36 mouse cellular contexts compared by ENCODE assay signal in the genomic region with DNA sequence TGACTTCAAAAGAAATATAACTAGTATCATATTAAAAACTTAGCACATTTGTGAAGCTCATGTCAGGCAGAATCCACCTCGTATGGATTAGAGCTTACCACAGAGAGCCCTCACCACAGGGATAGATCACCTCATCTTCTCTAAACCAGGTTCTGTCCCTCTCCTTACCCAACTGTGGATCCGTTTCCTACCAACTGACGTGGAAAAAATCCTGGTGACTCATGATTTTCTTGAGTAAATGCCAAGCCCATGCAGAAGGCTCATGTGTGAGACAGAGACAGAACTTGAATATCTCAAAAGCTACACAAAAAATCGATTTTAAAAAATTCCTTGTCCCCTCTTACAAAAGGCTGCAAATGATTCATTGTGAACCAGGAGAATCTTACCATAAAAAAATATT. TPM values are rescaled to one million over a fixed set of nuclear protein-coding genes. Genes with fewer than 3 reads are reported as not detected.
DNase-seq lines count a peak whose midpoint lies in the region; ATAC-seq and TF ChIP-seq lines count a peak whose summit lies in the region.
"Had no signal": no experiment of that assay in that cellular context is flagged by ENCODE, and none has a peak within 500 bp of the region (broad histone marks: within the 10 kb centered on the region; RNA-seq: fewer than 3 reads in every experiment).

No protein-coding gene starts in this region.

- ATAC-seq in limb, embryonic 11.5 days (ENCODE audit: insufficient number of reproducible peaks, low FRiP score, low TSS enrichment, low read depth): no peak
- ATAC-seq: hindbrain, postnatal 0 days; intestine, embryonic 15.5 days; midbrain, embryonic 16.5 days had no signal

- no peaks in the 10 kb centered on the region for H3K4me1 ChIP-seq in limb, embryonic 11.5 days (ENCODE audit: control insufficient read depth, insufficient read depth, low read length)
- no peaks in the 10 kb centered on the region for H3K4me1 ChIP-seq in limb, embryonic 10.5 days
- H3K4me1 ChIP-seq: embryonic facial prominence, embryonic 13.5 days; forebrain, embryonic 12.5 days; heart, embryonic 10.5 days; heart, embryonic 15.5 days; hindbrain, embryonic 12.5 days; intestine, embryonic 15.5 days; limb, embryonic 12.5 days; liver, embryonic 15.5 days; midbrain, embryonic 10.5 days had no signal

- H3K36me3 ChIP-seq in limb, embryonic 11.5 days (ENCODE audit: control insufficient read depth, insufficient read depth, low read length): peaks cover 3% of the 10 kb centered on the region
- H3K36me3 ChIP-seq in limb, embryonic 10.5 days: peaks cover 54% of the 10 kb centered on the region

- H3K4me2 ChIP-seq in limb, embryonic 11.5 days (ENCODE audit: low read depth, severe bottlenecking): no peak overlapping the region
- H3K4me2 ChIP-seq: embryonic facial prominence, embryonic 13.5 days; forebrain, embryonic 12.5 days; heart, embryonic 15.5 days; hindbrain, embryonic 12.5 days; intestine, embryonic 15.5 days; limb, embryonic 12.5 days; liver, embryonic 15.5 days; lung, embryonic 14.5 days had no signal

- DNase-seq in cerebellum, postnatal 10 days: peak; percentile 16 to 47
- DNase-seq in cerebellum, adult 11 months: no peak
- DNase-seq in limb, embryonic 11.5 days (ENCODE audit: low spot score): peak; percentile 17
- DNase-seq in limb, embryonic 10.5 days (ENCODE audit: low spot score): no peak
- DNase-seq in brain, adult 2 months (ENCODE audit: low read depth, low spot score): peak; percentile 77
- no peak for DNase-seq in layer of hippocampus, adult 2 months (ENCODE audit: low spot score in 2 of 2)
- no peak for DNase-seq in spleen, postnatal 10 days (ENCODE audit: low spot score in 2 of 2)
- DNase-seq: adrenal gland, postnatal 25 days; B cell, adult 2 months; forebrain, postnatal 0 days; gastrocnemius, postnatal 14 days; kidney, adult 2 months; kidney, postnatal 4 days; layer of hippocampus, postnatal 36 days; lung, embryonic 14.5 days; lung, postnatal 14 days; right cerebral cortex, adult 18-20 months; spleen, adult 18-20 months; thymus, adult 18-20 months; thymus, postnatal 25 days had no signal

- 88% methylated on average over 4 of the region's 4 CpGs for WGBS in limb, embryonic 11.5 days
- 90% methylated on average over 4 of the region's 4 CpGs for WGBS in limb, embryonic 10.5 days

- TF ChIP-seq CTCF in layer of hippocampus, adult 2 months (conservative IDR thresholded peaks at IDR 0.05): no peak; the same call in 1 of the 2 replicates

- H3K27me3 ChIP-seq in limb, embryonic 11.5 days (ENCODE audit: control insufficient read depth, insufficient read depth, low read length): no peaks in the 10 kb centered on the region
- no peaks in the 10 kb centered on the region for H3K27me3 ChIP-seq in limb, embryonic 10.5 days (ENCODE audit: low read depth, poor library complexity, severe bottlenecking)
- H3K27me3 ChIP-seq: embryonic facial prominence, embryonic 13.5 days; forebrain, embryonic 12.5 days; heart, embryonic 15.5 days; hindbrain, embryonic 12.5 days; intestine, embryonic 15.5 days; limb, embryonic 12.5 days; liver, embryonic 15.5 days had no signal

- H3K27ac ChIP-seq in limb, embryonic 11.5 days (replicated peaks; ENCODE audit: low read depth, low read length): no peak overlapping the region
- H3K27ac ChIP-seq in limb, embryonic 10.5 days: no peak overlapping the region
- no peak overlapping the region for H3K27ac ChIP-seq in layer of hippocampus, adult 2 months
- H3K27ac ChIP-seq: embryonic facial prominence, embryonic 13.5 days; forebrain, embryonic 12.5 days; heart, embryonic 10.5 days; heart, embryonic 15.5 days; hindbrain, embryonic 12.5 days; hindbrain, postnatal 0 days; intestine, embryonic 15.5 days; limb, embryonic 12.5 days; liver, embryonic 15.5 days; midbrain, embryonic 10.5 days; stomach, postnatal 0 days had no signal

- H3K9me3 ChIP-seq in limb, embryonic 11.5 days (ENCODE audit: control insufficient read depth, low read length): no peaks in the 10 kb centered on the region
- H3K9me3 ChIP-seq in limb, embryonic 10.5 days (replicated peaks): no peaks in the 10 kb centered on the region
- H3K9me3 ChIP-seq: embryonic facial prominence, embryonic 13.5 days; forebrain, embryonic 12.5 days; heart, embryonic 10.5 days; heart, embryonic 15.5 days; hindbrain, embryonic 12.5 days; intestine, embryonic 15.5 days; limb, embryonic 12.5 days; liver, embryonic 15.5 days; midbrain, embryonic 10.5 days had no signal

- H3K4me3 ChIP-seq in limb, embryonic 11.5 days (ENCODE audit: low read depth, low read length): no peak overlapping the region
- H3K4me3 ChIP-seq in limb, embryonic 10.5 days: no peak overlapping the region
- H3K4me3 ChIP-seq in layer of hippocampus, adult 2 months: no peak overlapping the region
- H3K4me3 ChIP-seq: embryonic facial prominence, embryonic 13.5 days; erythroblast, embryonic 14.5 days; forebrain, embryonic 12.5 days; heart, embryonic 10.5 days; heart, embryonic 15.5 days; hindbrain, embryonic 12.5 days; intestine, embryonic 15.5 days; limb, embryonic 12.5 days; liver, embryonic 15.5 days; midbrain, embryonic 10.5 days had no signal

- no peak overlapping the region for H3K9ac ChIP-seq in limb, embryonic 11.5 days (ENCODE audit: low read length)
- H3K9ac ChIP-seq: embryonic facial prominence, embryonic 13.5 days; forebrain, embryonic 12.5 days; forebrain, postnatal 0 days; heart, embryonic 15.5 days; hindbrain, embryonic 12.5 days; intestine, embryonic 15.5 days; limb, embryonic 12.5 days; liver, embryonic 15.5 days; lung, embryonic 14.5 days had no signal

RNA-seq across cellular contexts. Expression of gene Coch, which starts 13.0 kb away (rescaled TPM):
- polyA plus RNA-seq in limb, embryonic 11.5 days (2014; fragmentation: Nextera tagmentation; extraction: Ambion mirVana): 1.3 and 1.5 TPM in 2 replicates
- polyA plus RNA-seq in limb, embryonic 10.5 days (2016; fragmentation: Nextera tagmentation; extraction: Ambion mirVana): 0.85 and 1.0 TPM in 2 replicates
- 1 to 10 TPM; 3.7 to 4.0 TPM for total RNA-seq in layer of hippocampus, adult 2 months (2021)
- total RNA-seq: granulocyte monocyte progenitor cell, adult 5-6 weeks; liver, adult 2 months; megakaryocyte progenitor cell, adult 5-6 weeks had no signal
- polyA plus RNA-seq: erythroblast, embryonic 14.5 days; liver, adult 2 months had no signal

Comparison
In these comparisons a context has a peak if more than half of its experiments do, and no peak if none do; other contexts are left out.
1. DNase-seq: peak in cerebellum, postnatal 10 days (2 of 2), limb, embryonic 11.5 days (single experiment) and brain, adult 2 months (single experiment); none in cerebellum, adult 11 months (single experiment), limb, embryonic 10.5 days (single experiment), layer of hippocampus, adult 2 months (0 of 2) and spleen, postnatal 10 days (0 of 2).